Mouse (Mus musculus) megakaryocyte, adult 5-6 weeks (primary cell): ENCODE data around the gene Olfr64. TPM values are rescaled to one million over a fixed set of nuclear protein-coding genes. Genes with fewer than 3 reads are reported as not detected.

ENCODE experiments used
- total RNA-seq, 2 experiments: library from RNA; stranded (forward) in 1 of 2; stranded (reverse) in 1 of 2; fragments of 153-499, 151-499 nt in 1 of 2; fragments of 221-1000, 200-1000 nt in 1 of 2; gene quantifications; 2 replicates each; pipeline versions ENCODE4 v1.2.3 to v1.2.4; 2015 to 2017

Olfr64 gene
- total RNA-seq, 2 experiments from 2014 or later: not detected

Other genes starting within 250 kb of the Olfr64 start
Only the 30 nearest of the 33 such genes appear.
- gene Olfr623, start 230.8 kb downstream of the Olfr64 start, total RNA-seq (2015): not detected in 2 replicates
- gene Olfr623, start 230.8 kb downstream of the Olfr64 start, total RNA-seq (2017): not detected in 2 replicates
- gene Olfr624, start 223.3 kb downstream of the Olfr64 start, total RNA-seq (2015): 0.05 TPM in 1 of 2 replicates, not detected in the other
- 0.15 TPM in 1 of 2 replicates, not detected in the other for gene Olfr624, start 223.3 kb downstream of the Olfr64 start, total RNA-seq (2017)
- gene Olfr625-ps1, start 211.8 kb downstream of the Olfr64 start, total RNA-seq (2015): not detected in 2 replicates
- not detected in 2 replicates for gene Olfr625-ps1, start 211.8 kb downstream of the Olfr64 start, total RNA-seq (2017)
- not detected in 2 replicates for gene Olfr243, start 179.8 kb downstream of the Olfr64 start, total RNA-seq (2015)
- not detected in 2 replicates for gene Olfr243, start 179.8 kb downstream of the Olfr64 start, total RNA-seq (2017)
- gene Olfr628, start 164.1 kb downstream of the Olfr64 start, total RNA-seq (2015): not detected in 2 replicates
- gene Olfr628, start 164.1 kb downstream of the Olfr64 start, total RNA-seq (2017): not detected in 2 replicates
- gene Olfr629, start 149.5 kb downstream of the Olfr64 start, total RNA-seq (2015): not detected in 2 replicates
- gene Olfr629, start 149.5 kb downstream of the Olfr64 start, total RNA-seq (2017): not detected in 2 replicates
- not detected in 2 replicates for gene Olfr630, start 137.2 kb downstream of the Olfr64 start, total RNA-seq (2015)
- not detected in 2 replicates for gene Olfr630, start 137.2 kb downstream of the Olfr64 start, total RNA-seq (2017)
- not detected in 2 replicates for gene Olfr69, start 122.9 kb downstream of the Olfr64 start, total RNA-seq (2015)
- gene Olfr69, start 122.9 kb downstream of the Olfr64 start, total RNA-seq (2017): not detected in 2 replicates
- gene Olfr68, start 114.8 kb downstream of the Olfr64 start, total RNA-seq (2015): not detected in 2 replicates
- gene Olfr68, start 114.8 kb downstream of the Olfr64 start, total RNA-seq (2017): not detected in 2 replicates
- not detected in 2 replicates for gene Olfr67, start 102.7 kb downstream of the Olfr64 start, total RNA-seq (2015)
- not detected in 2 replicates for gene Olfr67, start 102.7 kb downstream of the Olfr64 start, total RNA-seq (2017)
- gene Hbb-bt, start 80.5 kb downstream of the Olfr64 start, total RNA-seq (2015): 43.0 and 130 TPM in 2 replicates
- 14.3 and 23.0 TPM in 2 replicates for gene Hbb-bt, start 80.5 kb downstream of the Olfr64 start, total RNA-seq (2017)
- 106 and 274 TPM in 2 replicates for gene Hbb-bs, start 66.4 kb downstream of the Olfr64 start, total RNA-seq (2015)
- 71.1 and 121 TPM in 2 replicates for gene Hbb-bs, start 66.4 kb downstream of the Olfr64 start, total RNA-seq (2017)
- not detected in 2 replicates for gene Hbb-bh2, start 54.0 kb downstream of the Olfr64 start, total RNA-seq (2015)
- gene Hbb-bh2, start 54.0 kb downstream of the Olfr64 start, total RNA-seq (2017): not detected in 2 replicates
- not detected in 2 replicates for gene Hbb-bh1, start 51.3 kb downstream of the Olfr64 start, total RNA-seq (2015)
- gene Hbb-bh1, start 51.3 kb downstream of the Olfr64 start, total RNA-seq (2017): not detected in 2 replicates
- not detected in 2 replicates for gene Hbb-y, start 41.3 kb downstream of the Olfr64 start, total RNA-seq (2015)
- not detected in 2 replicates for gene Hbb-y, start 41.3 kb downstream of the Olfr64 start, total RNA-seq (2017)
- gene Olfr66, start 8.2 kb downstream of the Olfr64 start, total RNA-seq (2015): not detected in 2 replicates
- gene Olfr66, start 8.2 kb downstream of the Olfr64 start, total RNA-seq (2017): not detected in 2 replicates
- not detected in 2 replicates for gene Olfr65, start 9.0 kb upstream of the Olfr64 start, total RNA-seq (2015)
- not detected in 2 replicates for gene Olfr65, start 9.0 kb upstream of the Olfr64 start, total RNA-seq (2017)
- not detected in 2 replicates for gene Olfr631, start 34.3 kb upstream of the Olfr64 start, total RNA-seq (2015)
- not detected in 2 replicates for gene Olfr631, start 34.3 kb upstream of the Olfr64 start, total RNA-seq (2017)
- not detected in 2 replicates for gene Olfr632, start 39.9 kb upstream of the Olfr64 start, total RNA-seq (2015)
- not detected in 2 replicates for gene Olfr632, start 39.9 kb upstream of the Olfr64 start, total RNA-seq (2017)
- not detected in 2 replicates for gene Olfr633, start 50.0 kb upstream of the Olfr64 start, total RNA-seq (2015)
- not detected in 2 replicates for gene Olfr633, start 50.0 kb upstream of the Olfr64 start, total RNA-seq (2017)
- not detected in 2 replicates for gene Olfr635, start 76.7 kb upstream of the Olfr64 start, total RNA-seq (2015)
- gene Olfr635, start 76.7 kb upstream of the Olfr64 start, total RNA-seq (2017): not detected in 2 replicates
- gene Olfr638, start 104.3 kb upstream of the Olfr64 start, total RNA-seq (2015): not detected in 2 replicates
- not detected in 2 replicates for gene Olfr638, start 104.3 kb upstream of the Olfr64 start, total RNA-seq (2017)
- not detected in 2 replicates for gene Olfr639, start 122.8 kb upstream of the Olfr64 start, total RNA-seq (2015)
- not detected in 2 replicates for gene Olfr639, start 122.8 kb upstream of the Olfr64 start, total RNA-seq (2017)
- not detected in 2 replicates for gene Olfr640, start 131.1 kb upstream of the Olfr64 start, total RNA-seq (2015)
- not detected in 2 replicates for gene Olfr640, start 131.1 kb upstream of the Olfr64 start, total RNA-seq (2017)
- gene Olfr641, start 141.0 kb upstream of the Olfr64 start, total RNA-seq (2015): not detected in 2 replicates
- not detected in 2 replicates for gene Olfr641, start 141.0 kb upstream of the Olfr64 start, total RNA-seq (2017)
- not detected in 2 replicates for gene Olfr642, start 158.2 kb upstream of the Olfr64 start, total RNA-seq (2015)
- gene Olfr642, start 158.2 kb upstream of the Olfr64 start, total RNA-seq (2017): not detected in 2 replicates
- not detected in 2 replicates for gene 4930516K23Rik, start 167.0 kb upstream of the Olfr64 start, total RNA-seq (2015)
- gene 4930516K23Rik, start 167.0 kb upstream of the Olfr64 start, total RNA-seq (2017): 0.55 TPM in 1 of 2 replicates, not detected in the other
- not detected in 2 replicates for gene Olfr644, start 177.4 kb upstream of the Olfr64 start, total RNA-seq (2015)
- gene Olfr644, start 177.4 kb upstream of the Olfr64 start, total RNA-seq (2017): not detected in 2 replicates
- not detected in 2 replicates for gene Olfr645, start 191.0 kb upstream of the Olfr64 start, total RNA-seq (2015)
- gene Olfr645, start 191.0 kb upstream of the Olfr64 start, total RNA-seq (2017): not detected in 2 replicates
- gene Olfr646, start 210.4 kb upstream of the Olfr64 start, total RNA-seq (2015): not detected in 2 replicates
- not detected in 2 replicates for gene Olfr646, start 210.4 kb upstream of the Olfr64 start, total RNA-seq (2017)